Mouse (Mus musculus): Measurements from ENCODE around the gene Shisa8.

DNA sequence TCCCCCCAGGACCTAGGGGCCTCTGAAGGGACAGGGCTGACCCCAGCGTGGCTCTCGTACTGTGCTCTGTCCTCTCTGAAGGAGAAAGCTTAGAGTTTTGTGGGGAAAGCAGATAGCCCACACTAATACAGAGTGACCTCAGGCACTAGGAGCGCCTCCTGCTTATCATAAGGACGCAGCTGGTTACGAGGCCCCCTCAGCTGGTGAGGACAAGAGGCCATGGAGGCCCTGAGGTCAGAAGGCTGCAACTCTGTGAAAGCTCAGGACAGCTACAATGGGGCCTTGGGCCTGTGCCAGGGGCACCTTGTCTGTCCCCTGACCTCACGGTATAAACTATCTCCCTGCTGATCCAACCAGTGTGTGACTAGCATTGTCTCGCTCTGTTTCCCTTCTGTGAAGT is 28.4 kb downstream of the Shisa8 start:
- TF ChIP-seq MAX (IDR thresholded peaks at IDR 0.05) (no peak), CTCF (IDR thresholded peaks at IDR 0.05; ENCODE audit: control insufficient read depth, insufficient read depth, insufficient read length) (no peak), USF1 (IDR thresholded peaks at IDR 0.05; ENCODE audit: low read depth) (no peak), CEBPB (IDR thresholded peaks at IDR 0.05; ENCODE audit: low read depth) (no peak), MYOG (IDR thresholded peaks at IDR 0.05; ENCODE audit: control insufficient read depth, extremely low read depth, insufficient read length) (no peak), MYOD1 (IDR thresholded peaks at IDR 0.05; ENCODE audit: control insufficient read depth, insufficient read length, low read depth) (no peak), FOSL1 (IDR thresholded peaks at IDR 0.05; ENCODE audit: insufficient read depth, low read length, poor library complexity, severe bottlenecking) (no peak)
